Mouse (Mus musculus) MEL-GATA-1-ER (cell line): Measurements from ENCODE around the gene Wipf2.
"Not testable (repeated sequence)": the region's sequence is repeated elsewhere in the genome, so short reads cannot be mapped to it uniquely, and the experiment has no call there.

Experiments used
- DNase-seq: peaks from one replicate; pipeline ENCODE4 v3.0.0-alpha.2; 2012; ENCODE audit warnings: low read depth; ENCODE audit errors: extremely low read depth

Wipf2 gene

GRCm38 (mm10) chr11:98930773-98931512 lies 67.5 kb downstream of the Wipf2 start:
- DNase-seq = no peak

- no peak for DNase-seq
Measured at GRCm38 (mm10) chr11:98931513-98932292, 68.3 kb downstream of the Wipf2 start.

GRCm38 (mm10) chr11:98932293-98933091 lies 69.1 kb downstream of the Wipf2 start:
- no peak for DNase-seq

- no peak for DNase-seq
Measured at GRCm38 (mm10) chr11:98933151-98933550, 69.7 kb downstream of the Wipf2 start.

GRCm38 (mm10) chr11:98933847-98934246 lies 70.4 kb downstream of the Wipf2 start:
- not testable (repeated sequence) for DNase-seq

GRCm38 (mm10) chr11:98934367-98934766 lies 70.9 kb downstream of the Wipf2 start:
- DNase-seq = no peak

GRCm38 (mm10) chr11:98935123-98935522 lies 71.7 kb downstream of the Wipf2 start:
- DNase-seq = no peak

GRCm38 (mm10) chr11:98936170-98936569 lies 72.7 kb downstream of the Wipf2 start:
- no peak for DNase-seq

GRCm38 (mm10) chr11:98936606-98937409 lies 73.4 kb downstream of the Wipf2 start:
- DNase-seq = no peak

GRCm38 (mm10) chr11:98937410-98937913 lies 74.0 kb downstream of the Wipf2 start:
- DNase-seq = peak; percentile 39

GRCm38 (mm10) chr11:98937914-98938694 lies 74.7 kb downstream of the Wipf2 start:
- no peak for DNase-seq

GRCm38 (mm10) chr11:98938701-98939083 lies 75.3 kb downstream of the Wipf2 start:
- no peak for DNase-seq

GRCm38 (mm10) chr11:98939084-98939952 lies 75.9 kb downstream of the Wipf2 start:
- no peak for DNase-seq

- DNase-seq = no peak
Measured at GRCm38 (mm10) chr11:98939953-98940641, 76.7 kb downstream of the Wipf2 start.

GRCm38 (mm10) chr11:98940776-98941175 lies 77.3 kb downstream of the Wipf2 start:
- no peak for DNase-seq

GRCm38 (mm10) chr11:98941341-98941825 lies 77.9 kb downstream of the Wipf2 start:
- DNase-seq = no peak

- peak; percentile 58 for DNase-seq
Measured at GRCm38 (mm10) chr11:98941826-98942550, 78.5 kb downstream of the Wipf2 start.

- DNase-seq = no peak
Measured at GRCm38 (mm10) chr11:98942555-98942922, 79.1 kb downstream of the Wipf2 start.
